Mouse (Mus musculus) heart, adult 2 months (tissue): Measurements from ENCODE around the gene Sstr3.

Experiments
- CTCF ChIP-seq: fragments of 200-600 bp; IDR thresholded peaks from 2 replicates; pipeline ENCODE4 v1.8.1; 2022; ENCODE audit warnings: antibody characterized with exemption, mild to moderate bottlenecking, moderate library complexity
- EP300 ChIP-seq: fragments of 200-500 bp; IDR thresholded peaks from 2 replicates; pipeline ENCODE4 v1.6.1; 2011; ENCODE audit warnings: low read depth, low read length, control low read depth; ENCODE audit not compliant: insufficient read depth
- POLR2A ChIP-seq: fragments of 200-500 bp; IDR thresholded peaks from 2 replicates; pipeline ENCODE4 v1.6.1; 2011; ENCODE audit warnings: mild to moderate bottlenecking, low read depth, low read length, control low read depth; ENCODE audit not compliant: insufficient read depth

GRCm38 (mm10) chr15:78542767-78543303 is 1.6 kb downstream of the Sstr3 start:
- TF ChIP-seq CTCF (no peak), EP300 (no peak), POLR2A (no peak)
